Mouse (Mus musculus) B cell, adult 67 days (primary cell): ENCODE data around the gene Gm9268. TPM values are rescaled to one million over a fixed set of nuclear protein-coding genes. Genes with fewer than 3 reads are reported as not detected.

Experiments
- total RNA-seq, 2 experiments: library from RNA; stranded (reverse); gene quantifications; 4 replicates each; pipeline ENCODE4 v1.2.4; 2023

Gm9268 gene
- not detected for total RNA-seq

GRCm38 (mm10) chr7:43018465-43018864 is at the start of gene Gm9268:
TSS of gene Gm9268 (plus strand) at chr7:43018765.

Other genes starting within 250 kb of the Gm9268 start
- not detected for gene Vmn2r62, start 225.2 kb upstream of the Gm9268 start, total RNA-seq
- gene Gm2381, start 151.5 kb upstream of the Gm9268 start, total RNA-seq, result not detected
- gene Vmn2r63, start 84.9 kb upstream of the Gm9268 start, total RNA-seq, result not detected
- not detected for gene Zfp936, start 95.5 kb downstream of the Gm9268 start, total RNA-seq